Mouse (Mus musculus) thymus, adult 18-20 months (tissue): Measurements from ENCODE around the gene Xpot.

Source experiments
- DNase-seq, 2 experiments: peaks; one replicate each; pipeline ENCODE4 v3.0.0; 2022; ENCODE audit warnings: mixed read lengths in 2 of 2

The Xpot gene

DNA sequence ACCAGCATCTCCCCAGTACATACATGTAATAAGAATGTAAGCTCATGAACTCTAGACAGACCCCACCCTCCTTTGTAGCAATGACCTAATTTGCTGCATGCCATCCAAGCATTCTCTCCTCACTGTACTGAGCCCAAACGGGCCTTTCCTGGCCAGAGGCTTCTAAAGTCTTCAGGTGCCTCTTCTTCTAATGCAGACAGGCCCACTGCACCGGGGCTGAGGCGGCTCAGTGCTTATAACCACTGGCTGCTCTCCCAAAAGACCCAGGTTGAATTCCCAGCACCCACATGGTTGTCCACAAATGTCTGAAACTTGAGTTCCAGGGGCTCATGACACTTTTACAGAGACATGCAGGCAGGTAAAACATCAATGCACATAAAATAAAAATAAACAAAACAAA, 55.1 kb downstream of the Xpot start:
- DNase-seq, result no peak

DNA sequence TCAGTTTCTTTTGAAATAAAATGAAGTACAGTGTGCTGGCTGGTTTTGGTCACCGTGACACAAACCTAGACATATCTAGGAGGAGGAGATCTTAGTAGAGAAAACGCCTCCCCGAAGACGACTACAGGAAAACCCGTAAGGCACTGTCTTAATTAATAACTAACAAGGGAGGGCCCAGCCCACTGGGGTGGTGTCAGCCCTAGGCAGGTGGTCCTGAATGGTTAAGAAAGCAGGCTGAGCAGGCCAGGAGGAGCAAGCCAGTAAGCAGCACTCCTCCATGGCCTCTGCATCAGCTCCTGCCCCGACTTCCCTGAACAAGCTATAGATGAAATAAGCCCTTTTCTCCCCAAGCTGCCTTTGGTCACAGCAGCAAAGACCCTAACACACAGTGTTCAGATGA, 56.3 kb downstream of the Xpot start:
- no peak for DNase-seq

DNA sequence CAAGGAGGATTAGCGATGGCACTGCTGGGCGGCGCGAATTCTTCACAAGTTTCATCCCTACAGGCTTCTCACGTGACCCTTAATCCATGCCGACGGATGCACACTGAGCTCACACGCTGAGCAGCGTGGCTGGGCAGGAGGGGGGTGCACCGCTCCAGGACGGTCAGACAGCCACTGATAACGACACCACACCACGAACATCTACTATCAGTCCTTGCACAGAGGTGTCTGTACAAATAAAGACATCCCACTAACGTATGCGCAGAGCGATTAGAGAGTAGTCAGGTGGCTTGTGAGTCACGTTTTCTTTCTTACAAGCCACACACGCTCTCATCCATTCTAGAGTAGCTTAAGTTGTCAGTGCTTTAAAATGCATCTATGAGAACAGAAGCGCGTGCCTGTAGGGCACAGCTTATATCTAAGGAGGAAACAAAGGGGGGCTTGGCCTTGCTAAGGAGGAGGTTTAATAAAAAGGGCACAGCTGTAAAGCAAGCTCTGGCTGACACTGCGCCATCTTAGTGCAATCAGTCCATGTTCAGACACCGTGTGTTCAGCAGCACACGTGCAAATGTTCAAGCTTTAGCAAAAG, 57.0 kb downstream of the Xpot start:
- no peak for DNase-seq

DNA sequence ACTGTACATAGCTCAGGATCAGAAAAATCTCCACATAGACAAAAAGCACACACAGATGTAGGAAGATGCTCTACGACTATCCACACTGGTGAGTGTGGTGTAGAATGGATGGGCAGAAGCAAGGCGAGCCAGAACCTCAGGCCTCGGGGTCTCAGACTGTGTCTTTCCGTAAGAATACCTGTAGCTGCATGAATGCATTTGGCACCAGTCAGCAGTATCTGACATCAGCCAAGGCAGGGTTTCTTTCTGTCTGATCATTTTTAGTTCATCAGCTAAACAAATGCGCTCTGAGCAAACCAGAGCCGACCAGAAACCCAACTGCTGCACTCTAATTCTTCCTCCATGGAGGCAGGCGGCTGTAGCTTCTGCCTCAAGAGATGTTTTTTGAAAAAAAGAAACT, 57.6 kb downstream of the Xpot start:
- DNase-seq, result no peak

DNA sequence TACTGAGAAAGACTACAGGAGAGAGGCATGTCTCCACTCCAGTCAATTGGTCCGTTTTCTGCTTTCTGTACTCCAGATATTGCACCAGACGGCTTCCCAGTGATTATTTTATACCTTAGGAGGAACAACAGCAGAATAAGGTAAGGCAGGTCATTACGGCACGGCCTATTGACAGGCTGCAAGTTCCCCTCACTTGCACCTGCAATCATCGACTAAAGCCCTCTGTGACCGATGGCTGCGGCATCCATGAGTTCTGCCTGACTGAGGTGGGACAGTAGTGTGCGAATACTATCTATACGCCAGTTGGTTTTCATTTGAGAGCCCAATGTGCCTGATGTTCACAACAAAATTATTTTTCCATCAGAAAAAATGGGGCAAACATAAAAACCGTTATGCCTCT, 58.1 kb downstream of the Xpot start:
- DNase-seq, result no peak

DNA sequence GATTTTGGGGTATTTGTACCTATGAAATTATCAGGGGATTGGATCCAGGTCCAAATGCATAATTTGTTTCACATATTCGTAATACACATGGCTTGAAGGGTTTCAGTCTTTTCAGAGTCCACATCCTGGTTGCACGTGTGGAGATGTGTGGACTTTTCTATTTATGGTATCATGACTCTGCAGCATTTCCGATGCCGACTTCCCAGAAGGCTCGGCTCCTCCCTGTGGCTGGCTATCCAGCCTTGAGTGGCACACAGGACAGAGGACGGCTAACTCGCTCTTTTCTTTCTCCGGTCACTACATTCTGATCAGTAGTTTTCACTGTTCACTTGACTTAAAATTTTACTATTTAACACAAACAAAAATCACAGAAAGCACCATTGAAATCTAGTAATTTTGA, 61.7 kb downstream of the Xpot start:
- DNase-seq, result no peak

DNA sequence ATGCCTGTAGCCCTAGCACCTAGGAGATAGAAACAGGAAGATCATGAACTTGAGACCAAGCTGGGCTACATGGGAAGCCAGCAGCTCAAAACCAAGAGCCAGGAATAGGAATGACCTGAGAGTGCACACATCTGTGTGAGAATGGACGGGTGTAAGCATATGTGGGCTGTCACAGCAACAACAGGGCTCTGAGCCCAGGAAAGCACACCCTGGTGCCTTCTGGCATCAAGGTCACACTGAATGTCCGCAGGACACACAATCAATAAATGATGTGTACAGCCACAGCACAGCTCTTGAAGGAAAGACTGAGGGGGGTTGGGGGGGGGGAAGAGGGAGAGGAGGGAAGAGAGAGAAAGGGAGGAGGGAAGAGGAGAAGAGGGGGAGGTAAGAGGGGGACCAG, 67.9 kb downstream of the Xpot start:
- DNase-seq, result no peak

DNA sequence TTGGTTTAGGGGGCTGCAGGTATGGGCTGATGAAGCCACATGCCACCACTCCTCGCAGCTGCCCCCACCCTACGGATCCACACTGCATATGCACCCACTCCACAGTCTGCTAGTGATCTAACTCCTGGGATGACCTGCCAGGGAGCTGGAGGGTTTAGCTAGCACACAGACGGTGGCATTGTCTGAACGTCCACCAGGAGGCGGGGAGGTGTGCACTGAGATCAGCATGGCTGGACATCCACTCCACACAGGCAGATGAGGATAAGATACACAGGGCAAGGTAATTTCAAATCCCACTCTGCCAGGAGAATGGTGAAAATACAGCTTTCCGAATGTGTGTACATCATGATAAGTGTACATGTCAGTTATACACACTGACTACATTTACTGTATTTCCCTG, 69.9 kb downstream of the Xpot start:
- DNase-seq, result no peak

DNA sequence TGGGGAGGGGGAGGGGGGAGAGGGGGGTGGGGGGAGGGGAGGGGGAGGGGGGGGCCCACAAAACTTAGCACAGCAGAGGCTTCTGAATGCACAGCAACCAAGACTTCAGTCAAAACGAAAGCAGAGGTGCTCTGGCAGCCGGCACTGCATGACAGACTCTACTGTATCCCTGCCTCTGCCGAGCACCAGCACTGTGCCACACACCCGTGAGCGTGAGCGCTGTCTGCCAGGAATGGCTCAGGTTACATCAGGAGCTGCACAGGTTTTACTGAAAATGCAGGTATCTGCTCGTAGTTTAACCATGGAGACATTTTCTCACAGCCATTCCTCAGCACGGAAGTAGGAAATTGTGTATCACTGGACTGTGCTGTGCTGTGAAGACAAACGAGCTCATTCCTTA, 75.8 kb downstream of the Xpot start:
- DNase-seq, result no peak

DNA sequence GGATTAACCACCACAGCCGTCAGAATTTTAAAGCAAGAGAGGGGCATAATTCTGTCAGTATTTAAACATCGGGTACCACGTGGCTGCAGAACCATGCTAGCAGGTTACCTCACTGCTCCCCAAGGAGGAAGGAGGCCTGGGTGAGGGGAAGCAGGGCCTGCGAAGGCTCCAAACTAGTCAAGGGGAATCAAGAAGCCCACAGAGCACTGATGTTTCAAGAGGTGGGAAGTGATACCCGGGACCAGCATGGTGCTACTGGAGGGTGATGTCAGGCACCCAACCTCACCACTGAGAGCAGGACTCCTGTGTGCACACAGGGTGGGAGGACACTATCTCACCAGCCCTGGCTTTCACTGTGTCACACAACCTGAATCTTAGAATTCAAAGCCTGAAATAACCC, 76.5 kb downstream of the Xpot start:
- DNase-seq, result no peak

DNA sequence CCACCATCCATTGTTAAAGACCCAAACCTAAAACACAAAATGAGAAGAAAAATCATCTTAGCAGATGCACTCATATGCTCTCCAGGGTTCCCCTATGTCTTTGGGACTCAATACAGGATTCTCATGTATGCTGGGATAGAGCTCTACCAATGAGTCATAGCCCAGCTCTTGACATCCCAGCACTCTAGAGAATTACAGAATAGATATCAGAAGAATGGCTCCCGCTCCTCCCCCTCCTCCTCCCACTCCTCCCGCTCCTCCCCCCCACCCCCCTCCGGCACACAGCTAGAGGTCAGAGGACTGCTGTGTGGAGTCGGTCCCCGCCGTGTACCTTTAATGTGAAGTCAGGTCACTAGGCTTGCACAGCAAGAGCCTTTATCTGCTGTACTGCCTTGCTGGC, 79.0 kb downstream of the Xpot start:
- no peak for DNase-seq

DNA sequence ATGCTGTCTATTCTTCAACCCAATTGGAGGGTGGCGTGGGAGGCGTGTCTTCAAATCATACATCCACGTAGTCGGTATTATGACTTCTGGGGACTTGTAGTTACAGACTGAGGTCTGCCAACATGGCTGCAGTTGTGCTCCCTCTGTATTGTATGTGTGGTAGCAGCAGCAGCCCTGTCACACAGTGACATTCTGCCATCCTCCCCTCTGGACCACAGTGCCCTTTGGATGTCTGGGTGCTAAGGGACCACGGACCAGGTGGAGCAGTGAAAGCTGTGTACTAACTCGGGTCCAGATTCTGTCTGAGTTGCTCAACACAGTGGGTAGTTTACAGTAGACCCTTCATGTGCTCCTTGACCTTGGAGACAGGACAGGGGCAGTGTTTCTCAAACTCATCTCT, 82.6 kb downstream of the Xpot start:
- no peak for DNase-seq

DNA sequence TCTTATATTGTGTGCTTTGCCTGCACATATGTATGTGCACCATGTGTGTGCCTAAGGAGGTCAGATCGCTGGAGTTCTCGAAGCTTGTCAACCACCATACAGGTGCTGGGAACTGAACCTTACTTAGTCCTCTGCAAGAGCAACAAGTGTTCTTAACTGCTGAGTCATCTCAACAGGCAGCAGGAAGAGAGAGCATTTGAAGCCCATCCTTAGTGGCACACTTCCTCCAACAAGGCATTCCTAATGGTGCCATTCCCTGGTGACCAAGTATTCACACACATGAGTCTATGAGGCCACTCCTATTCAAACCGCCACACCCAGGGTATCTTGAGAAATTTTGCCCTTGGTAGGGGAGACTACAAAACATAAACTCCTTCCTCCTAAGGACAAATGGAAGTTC, 84.0 kb downstream of the Xpot start:
- DNase-seq, result no peak
